Comparison of ENCODE assay signal across 9 mouse cellular contexts in genomic region chr13:21530136-21530535, GRCm38 (mm10). TPM values are rescaled to one million over a fixed set of nuclear protein-coding genes. Genes with fewer than 3 reads are reported as not detected.
DNase-seq lines count a peak whose midpoint lies in the region; ATAC-seq and TF ChIP-seq lines count a peak whose summit lies in the region.
"Had no signal": no experiment of that assay in that cellular context is flagged by ENCODE, and none has a peak within 500 bp of the region (broad histone marks: within the 10 kb centered on the region; RNA-seq: fewer than 3 reads in every experiment).

No protein-coding gene starts in this region.

- peaks cover 10% of the 10 kb centered on the region for H3K36me3 ChIP-seq in heart, adult 2 months (ENCODE audit: control insufficient read depth, insufficient read depth, low read length)
- H3K36me3 ChIP-seq in CH12.LX (replicated peaks in 1 of 2; ENCODE audit: control insufficient read depth in 1 of 2, insufficient read depth in 1 of 2, low read length in 1 of 2), result peaks cover 12 to 23% of the 10 kb centered on the region in 2 experiments
- H3K36me3 ChIP-seq in forebrain, embryonic 13.5 days (ENCODE audit: poor library complexity, severe bottlenecking), result peaks cover 17% of the 10 kb centered on the region
- peaks cover under 1% of the 10 kb centered on the region; the same call in 1 of the 2 replicates for H3K36me3 ChIP-seq in liver, embryonic 14.5 days (replicated peaks; ENCODE audit: control insufficient read depth, insufficient read depth, low read depth)

- no peak for DNase-seq in heart, adult 2 months
- no peak for DNase-seq in heart, adult 18-20 months
- no peak for DNase-seq in CH12.LX (ENCODE audit: extremely low read depth)
- DNase-seq in liver, embryonic 14.5 days (ENCODE audit: low read depth in 3 of 3, low spot score in 3 of 3), result no peak
- DNase-seq in adrenal gland, postnatal 10 days, result no peak
- no peak for DNase-seq in testis, postnatal 14 days (ENCODE audit: low spot score)

- intact Hi-C loops in heart, adult 2 months (cut with DNase I), result loop anchor here (2.0 to 5.0 kb wide), 4 partner anchors 23 to 167 kb away; partner anchors contain the start of genes Gm10065, Zkscan4, Zscan12 and Zscan26

- in situ Hi-C loops in CH12.LX (cut with MboI; ENCODE audit: low pct_ligation_motif_present, low pct_unique_long_range_greater_than_20kb, low sequenced_read_pairs), result no loop called here

- H3K9me3 ChIP-seq in CH12.LX (replicated peaks; ENCODE audit: low read length), result no peaks in the 10 kb centered on the region
- no peaks in the 10 kb centered on the region for H3K9me3 ChIP-seq in forebrain, embryonic 13.5 days (replicated peaks)
- no peaks in the 10 kb centered on the region for H3K9me3 ChIP-seq in liver, embryonic 14.5 days (ENCODE audit: control insufficient read depth, low read length)

- no peak for TF ChIP-seq RAD21 in CH12.LX (IDR thresholded peaks at IDR 0.05; ENCODE audit: low read depth, low read length)

- WGBS in heart, adult 2 months, result 47% methylated on average over 7 of the region's 7 CpGs
- WGBS in forebrain, embryonic 13.5 days, result 55% methylated on average over 7 of the region's 7 CpGs
- WGBS in liver, embryonic 14.5 days (ENCODE audit: insufficient replicate concordance), result 27% methylated on average over 7 of the region's 7 CpGs

- H3K79me2 ChIP-seq in heart, adult 2 months (replicated peaks; ENCODE audit: control insufficient read depth, insufficient read depth, low read length), result peaks cover 2% of the 10 kb centered on the region; the same call in 1 of the 2 replicates
- peaks cover 11% of the 10 kb centered on the region; the same call in 1 of the 2 replicates for H3K79me2 ChIP-seq in CH12.LX (replicated peaks; ENCODE audit: control insufficient read depth, extremely low read depth, insufficient read depth, poor library complexity, severe bottlenecking)

- no peak for TF ChIP-seq CTCF in heart, adult 2 months (IDR thresholded peaks at IDR 0.05)
- TF ChIP-seq CTCF in CH12.LX (conservative IDR thresholded peaks at IDR 0.05 in 1 of 2, IDR thresholded peaks at IDR 0.05 in 1 of 2; ENCODE audit: low read depth in 2 of 2, low read length in 2 of 2), result no peak
- TF ChIP-seq CTCF in liver, embryonic 14.5 days (IDR thresholded peaks at IDR 0.05; ENCODE audit: low read depth), result no peak

- peaks cover 2% of the 10 kb centered on the region for H3K4me1 ChIP-seq in heart, adult 2 months (ENCODE audit: control insufficient read depth, insufficient read depth, low read length)
- peaks cover 0 to 15% of the 10 kb centered on the region in 2 experiments; a peak in 2 of 4 replicates for H3K4me1 ChIP-seq in CH12.LX (ENCODE audit: control insufficient read depth in 1 of 2, insufficient read depth in 2 of 2)
- peaks cover 10% of the 10 kb centered on the region for H3K4me1 ChIP-seq in forebrain, embryonic 13.5 days
- H3K4me1 ChIP-seq in liver, embryonic 14.5 days (replicated peaks; ENCODE audit: control insufficient read depth in 2 of 2, insufficient read depth in 2 of 2, low read length in 1 of 2), result peaks cover 5 to 7% of the 10 kb centered on the region in 2 experiments; a peak in 3 of 4 replicates

- no peak for ATAC-seq in forebrain, embryonic 13.5 days
- ATAC-seq in liver, embryonic 14.5 days (ENCODE audit: insufficient read depth), result no peak
- ATAC-seq in monocyte, adult 5-6 weeks (replicated peaks; ENCODE audit: insufficient number of reproducible peaks, low FRiP score, low TSS enrichment, poor library complexity, severe bottlenecking), result no peak

- no peak for TF ChIP-seq EP300 in heart, adult 2 months (IDR thresholded peaks at IDR 0.05; ENCODE audit: insufficient read depth, low read depth, low read length)
- TF ChIP-seq EP300 in CH12.LX (IDR thresholded peaks at IDR 0.05; ENCODE audit: low read length), result no peak
- no peak for TF ChIP-seq EP300 in liver, embryonic 14.5 days (IDR thresholded peaks at IDR 0.05; ENCODE audit: low read depth)

- no peaks in the 10 kb centered on the region for H3K27me3 ChIP-seq in heart, adult 2 months (ENCODE audit: control insufficient read depth, insufficient read depth, low read length)
- H3K27me3 ChIP-seq in CH12.LX (replicated peaks), result no peaks in the 10 kb centered on the region
- H3K27me3 ChIP-seq in forebrain, embryonic 13.5 days, result peaks cover 4% of the 10 kb centered on the region; the same call in 1 of the 2 replicates
- no peaks in the 10 kb centered on the region for H3K27me3 ChIP-seq in liver, embryonic 14.5 days (ENCODE audit: control insufficient read depth, insufficient read depth, low read length)

- no peak overlapping the region for H3K9ac ChIP-seq in heart, adult 2 months (ENCODE audit: low read depth, low read length)
- peak overlapping the region; percentile 83 for H3K9ac ChIP-seq in CH12.LX (ENCODE audit: insufficient read depth, low read depth)
- H3K9ac ChIP-seq in forebrain, embryonic 13.5 days, result peak overlapping the region; percentile 30; the same call in 1 of the 2 replicates
- peak overlapping the region; percentile 25; the same call in 1 of the 2 replicates for H3K9ac ChIP-seq in liver, embryonic 14.5 days (replicated peaks)

- H3K4me3 ChIP-seq in heart, adult 2 months, result peak overlapping the region; percentile 77
- H3K4me3 ChIP-seq in CH12.LX (replicated peaks in 1 of 3; ENCODE audit: low read depth in 2 of 3, low read length in 2 of 3, poor library complexity in 1 of 3), result peak overlapping the region; percentile 55 to 77 (median 75)
- H3K4me3 ChIP-seq in forebrain, embryonic 13.5 days, result peak overlapping the region; percentile 90
- peak overlapping the region; percentile 18 to 83 for H3K4me3 ChIP-seq in liver, embryonic 14.5 days (ENCODE audit: insufficient read depth in 1 of 2, low read depth in 2 of 2, low read length in 2 of 2)

- no peak for TF ChIP-seq POLR2A in heart, adult 2 months (IDR thresholded peaks at IDR 0.05; ENCODE audit: insufficient read depth, low read depth, low read length)
- TF ChIP-seq POLR2A in CH12.LX (IDR thresholded peaks at IDR 0.05; ENCODE audit: low read depth, low read length), result no peak

- dilution Hi-C loops in CH12.LX (cut with MboI; ENCODE audit: extremely low pct_ligation_motif_present, extremely low pct_unique_long_range_greater_than_20kb, low sequenced_read_pairs), result no loop called here

- H3K27ac ChIP-seq in heart, adult 2 months, result no peak overlapping the region
- H3K27ac ChIP-seq in CH12.LX (ENCODE audit: insufficient read depth, low read depth), result no peak overlapping the region
- H3K27ac ChIP-seq in forebrain, embryonic 13.5 days, result no peak overlapping the region
- H3K27ac ChIP-seq in liver, embryonic 14.5 days, result no peak overlapping the region

- H3K4me2 ChIP-seq in CH12.LX (ENCODE audit: insufficient read depth, low read depth, poor library complexity, severe bottlenecking), result peak overlapping the region; percentile 82
- H3K4me2 ChIP-seq in forebrain, embryonic 13.5 days, result peak overlapping the region; percentile 62
- H3K4me2 ChIP-seq in liver, embryonic 14.5 days (ENCODE audit: low read depth), result peak overlapping the region; percentile 71

RNA-seq across cellular contexts. Expression of gene Zkscan8, which starts 0.8 kb away (rescaled TPM):
- total RNA-seq in heart, adult 2 months (2021), result 10 to 100 TPM in 1 of 2 experiments, 1 to 10 TPM in 1; 9.1 to 12.3 TPM
- polyA plus RNA-seq in heart, adult 2 months (2012; rRNA removed), result 2.8 and 6.3 TPM in 2 replicates
- 10 to 100 TPM in 1 of 2 experiments, 1 to 10 TPM in 1; 9.9 to 10.7 TPM for total RNA-seq in heart, adult 18-20 months (2021)
- total RNA-seq in CH12.LX (2012; rRNA removed), result 7.4 and 8.1 TPM in 2 replicates
- total RNA-seq in CH12.LX (2014; rRNA removed), result 7.6 and 8.3 TPM in 2 replicates
- 7.3 and 9.7 TPM in 2 replicates for polyA plus RNA-seq in CH12.LX (2012; ENCODE audit: insufficient read length, low read depth)
- 6.1 and 7.4 TPM in 2 replicates for polyA plus RNA-seq in forebrain, embryonic 13.5 days (2015; fragmentation: Nextera tagmentation; extraction: Ambion mirVana)
- polyA plus RNA-seq in liver, embryonic 14.5 days (2012; rRNA removed), result 2.0 and 2.1 TPM in 2 replicates
- 1.4 and 1.9 TPM in 2 replicates for polyA plus RNA-seq in liver, embryonic 14.5 days (2014; fragmentation: Nextera tagmentation; extraction: Ambion mirVana)
- 10 to 100 TPM; 16.8 to 24.6 TPM for total RNA-seq in adrenal gland, postnatal 10 days (2021)
- 2.4 to 8.3 TPM (median 3.2 TPM) in 3 replicates for total RNA-seq in monocyte, adult 5-6 weeks (2017)

RNA-seq across cellular contexts. Expression of gene Olfr1366, which starts 12.5 kb away (rescaled TPM):
- not detected for total RNA-seq in heart, adult 2 months (2021)
- not detected in 2 replicates for polyA plus RNA-seq in heart, adult 2 months (2012; rRNA removed)
- not detected for total RNA-seq in heart, adult 18-20 months (2021)
- not detected in 2 replicates for total RNA-seq in CH12.LX (2012; rRNA removed)
- not detected in 2 replicates for total RNA-seq in CH12.LX (2014; rRNA removed)
- polyA plus RNA-seq in CH12.LX (2012; ENCODE audit: insufficient read length, low read depth), result 0.08 and 0.10 TPM in 2 replicates
- polyA plus RNA-seq in forebrain, embryonic 13.5 days (2015; fragmentation: Nextera tagmentation; extraction: Ambion mirVana), result 0.17 and 0.33 TPM in 2 replicates
- not detected in 2 replicates for polyA plus RNA-seq in liver, embryonic 14.5 days (2012; rRNA removed)
- polyA plus RNA-seq in liver, embryonic 14.5 days (2014; fragmentation: Nextera tagmentation; extraction: Ambion mirVana), result not detected in 2 replicates
- total RNA-seq in adrenal gland, postnatal 10 days (2021), result not detected
- not detected in 3 replicates for total RNA-seq in monocyte, adult 5-6 weeks (2017)
- total RNA-seq: left cerebral cortex, postnatal 10 days had no signal

RNA-seq across cellular contexts. Expression of gene Gm11273, which starts 28.9 kb away (rescaled TPM):
- 100 to 1,000 TPM; 241 to 252 TPM for total RNA-seq in heart, adult 2 months (2021)
- polyA plus RNA-seq in heart, adult 2 months (2012; rRNA removed), result 65.2 and 74.9 TPM in 2 replicates
- total RNA-seq in heart, adult 18-20 months (2021), result 100 to 1,000 TPM; 222 to 251 TPM
- total RNA-seq in CH12.LX (2012; rRNA removed), result 13.5 and 21.0 TPM in 2 replicates
- total RNA-seq in CH12.LX (2014; rRNA removed), result 28.3 and 28.8 TPM in 2 replicates
- polyA plus RNA-seq in CH12.LX (2012; ENCODE audit: insufficient read length, low read depth), result 239 and 279 TPM in 2 replicates
- polyA plus RNA-seq in forebrain, embryonic 13.5 days (2015; fragmentation: Nextera tagmentation; extraction: Ambion mirVana), result 7.5 TPM in 2 replicates
- polyA plus RNA-seq in liver, embryonic 14.5 days (2012; rRNA removed), result 5.7 and 26.8 TPM in 2 replicates
- polyA plus RNA-seq in liver, embryonic 14.5 days (2014; fragmentation: Nextera tagmentation; extraction: Ambion mirVana), result 5.5 and 6.9 TPM in 2 replicates
- total RNA-seq in adrenal gland, postnatal 10 days (2021), result 100 to 1,000 TPM; 180 to 200 TPM
- 2.5 to 3.8 TPM (median 2.7 TPM) in 3 replicates for total RNA-seq in monocyte, adult 5-6 weeks (2017)

RNA-seq across cellular contexts. Expression of gene Olfr1535, which starts 29.6 kb away (rescaled TPM):
- not detected for total RNA-seq in heart, adult 2 months (2021)
- polyA plus RNA-seq in heart, adult 2 months (2012; rRNA removed), result not detected in 2 replicates
- total RNA-seq in heart, adult 18-20 months (2021), result not detected
- total RNA-seq in CH12.LX (2012; rRNA removed), result not detected in 2 replicates
- not detected in 2 replicates for total RNA-seq in CH12.LX (2014; rRNA removed)
- polyA plus RNA-seq in CH12.LX (2012; ENCODE audit: insufficient read length, low read depth), result not detected in 2 replicates
- polyA plus RNA-seq in forebrain, embryonic 13.5 days (2015; fragmentation: Nextera tagmentation; extraction: Ambion mirVana), result not detected in 2 replicates
- not detected in 2 replicates for polyA plus RNA-seq in liver, embryonic 14.5 days (2012; rRNA removed)
- not detected in 2 replicates for polyA plus RNA-seq in liver, embryonic 14.5 days (2014; fragmentation: Nextera tagmentation; extraction: Ambion mirVana)
- not detected for total RNA-seq in adrenal gland, postnatal 10 days (2021)
- total RNA-seq in monocyte, adult 5-6 weeks (2017), result not detected in 3 replicates
- total RNA-seq: left cerebral cortex, postnatal 10 days had no signal

RNA-seq across cellular contexts. Expression of gene AK157302, which starts 35.1 kb away (rescaled TPM):
- 10 to 100 TPM; 25.4 to 27.3 TPM for total RNA-seq in heart, adult 2 months (2021)
- 0.82 and 2.0 TPM in 2 replicates for polyA plus RNA-seq in heart, adult 2 months (2012; rRNA removed)
- 10 to 100 TPM; 25.7 to 26.8 TPM for total RNA-seq in heart, adult 18-20 months (2021)
- total RNA-seq in CH12.LX (2012; rRNA removed) (0.17 and 0.29 TPM in 2 replicates), CH12.LX (2014; rRNA removed) (0.47 TPM in 2 replicates)
- 0.26 TPM in 1 of 2 replicates, not detected in the other for polyA plus RNA-seq in CH12.LX (2012; ENCODE audit: insufficient read length, low read depth)
- polyA plus RNA-seq in forebrain, embryonic 13.5 days (2015; fragmentation: Nextera tagmentation; extraction: Ambion mirVana), result 0.21 and 0.54 TPM in 2 replicates
- 0.15 and 0.66 TPM in 2 replicates for polyA plus RNA-seq in liver, embryonic 14.5 days (2012; rRNA removed)
- 0.94 and 1.1 TPM in 2 replicates for polyA plus RNA-seq in liver, embryonic 14.5 days (2014; fragmentation: Nextera tagmentation; extraction: Ambion mirVana)
- 10 to 100 TPM; 17.2 to 18.4 TPM for total RNA-seq in adrenal gland, postnatal 10 days (2021)
- 0.29 to 0.67 TPM (median 0.64 TPM) in 3 replicates for total RNA-seq in monocyte, adult 5-6 weeks (2017)

Comparison
In these comparisons a context has a peak if more than half of its experiments do, and no peak if none do; other contexts are left out.
1. RNA of gene Gm11273, which starts 28.9 kb away (total RNA-seq): 241 to 252 TPM in heart, adult 2 months, 222 to 251 TPM in heart, adult 18-20 months and 180 to 200 TPM in adrenal gland, postnatal 10 days; 13.5 to 28.8 TPM in CH12.LX and 2.5 to 3.8 TPM in monocyte, adult 5-6 weeks; every median in the first group is over 4 times any median in the second.
2. Peak in every context shown above with its lines, with median percentiles within 50 percentile points of each other: H3K4me3 ChIP-seq and H3K4me2 ChIP-seq.